Mouse (Mus musculus) kidney, embryonic 16.5 days (tissue): ENCODE measurements around the gene Chaf1a. TPM values are rescaled to one million over a fixed set of nuclear protein-coding genes. Genes with fewer than 3 reads are reported as not detected.
A peak's percentile ranks its signal among the peaks of the same experiment; 100 is the strongest.

Experiments used
- ATAC-seq: fragments of 200-750 bp; cut with Nextera tagmentation; 2 replicates; pipeline ENCODE4 v1.8.0; 2017; ENCODE audit warnings: moderate TSS enrichment; ENCODE audit not compliant: low FRiP score, low TSS enrichment
- H3K27ac ChIP-seq: fragments of 300-500 bp; sonication (generic); 2 replicates; pipeline ENCODE4 v1.5.1; 2014; ENCODE audit warnings: low read length
- H3K27me3 ChIP-seq: fragments of 300-500 bp; sonication (generic); 2 replicates; pipeline ENCODE4 v1.6.1; 2014; ENCODE audit warnings: low read length, control low read depth, mixed read lengths; ENCODE audit not compliant: insufficient read depth
- H3K36me3 ChIP-seq: fragments of 300-500 bp; sonication (generic); 2 replicates; pipeline ENCODE4 v1.6.1; 2014; ENCODE audit warnings: low read length, control low read depth, mixed read lengths; ENCODE audit not compliant: insufficient read depth
- H3K4me1 ChIP-seq: fragments of 300-500 bp; sonication (generic); 2 replicates; pipeline ENCODE4 v1.6.1; 2014; ENCODE audit warnings: low read length, control low read depth, mixed read lengths; ENCODE audit not compliant: insufficient read depth
- H3K4me2 ChIP-seq: fragments of 300-500 bp; sonication (generic); replicated peaks from 2 replicates; pipeline ENCODE4 v1.6.1; 2014; ENCODE audit warnings: low read depth, low read length
- H3K4me3 ChIP-seq: fragments of 300-500 bp; sonication (generic); 2 replicates; pipeline ENCODE4 v1.5.1; 2014; ENCODE audit warnings: mild to moderate bottlenecking, low read length
- H3K9ac ChIP-seq: fragments of 300-500 bp; sonication (generic); replicated peaks from 2 replicates; pipeline ENCODE4 v1.6.1; 2014; ENCODE audit warnings: low read length
- H3K9me3 ChIP-seq: fragments of 300-500 bp; sonication (generic); 2 replicates; pipeline ENCODE4 v1.6.1; 2016; ENCODE audit warnings: low read length, control low read depth
- WGBS: fragments of 180-500 bp; shearing (Covaris S2); extraction: QIAGEN DNeasy Blood & Tissue Kit; methylation state at CpG from one replicate; pipeline ENCODE4 v1.1.7; 2014; 5-methylcytosine and 5-hydroxymethylcytosine counted together
- polyA plus RNA-seq: library from polyadenylated mRNA; unstranded; fragments of >200 nt; fragmentation: Nextera tagmentation; extraction: Ambion mirVana; gene quantifications from 2 replicates; pipeline ENCODE4 v1.2.1, GENCODE M21; 2015

Chaf1a gene
- polyA plus RNA-seq, 1 experiment from 2014 or later = 26.0 TPM

GRCm38 (mm10) chr17:56109219-56110051, 69.2 kb downstream of the Chaf1a start, which contains the start of gene Plin4:
Gene Plin4 (minus strand): TSS chr17:56109803.
- H3K9ac ChIP-seq = no peak within 1 kb of the TSS
- no peaks in the 10 kb centered on the region for H3K9me3 ChIP-seq
- WGBS = 56% methylated on average over 10 of the region's 10 CpGs
- H3K36me3 ChIP-seq = no peaks in the 10 kb centered on the region
- no peak within 1 kb of the TSS for H3K4me2 ChIP-seq
- H3K27me3 ChIP-seq = no peaks in the 10 kb centered on the region
- no peak within 1 kb of the TSS for H3K4me3 ChIP-seq
- H3K4me1 ChIP-seq = no peaks in the 10 kb centered on the region
- no peak within 1 kb of the TSS for H3K27ac ChIP-seq
- 0 out of 2 replicates have a peak, but pooled peaks have one; percentile 35 for ATAC-seq

- Histone ChIP-seq H3K36me3 (no peaks in the 10 kb centered on the region), H3K27ac (no peak overlapping the region), H3K9ac (no peak overlapping the region), H3K4me3 (no peak overlapping the region), H3K27me3 (no peaks in the 10 kb centered on the region), H3K9me3 (no peaks in the 10 kb centered on the region), H3K4me2 (no peak overlapping the region), H3K4me1 (no peaks in the 10 kb centered on the region)
- 72% methylated on average over 4 of the region's 4 CpGs for WGBS
- no peak for ATAC-seq
Measured at GRCm38 (mm10) chr17:56110571-56110970, 70.3 kb downstream of the Chaf1a start.

GRCm38 (mm10) chr17:56111021-56111420, 70.8 kb downstream of the Chaf1a start:
- no peaks in the 10 kb centered on the region; the same call in 1 of the 2 replicates for H3K27me3 ChIP-seq
- H3K4me3 ChIP-seq = no peak overlapping the region
- no peaks in the 10 kb centered on the region for H3K9me3 ChIP-seq
- no peaks in the 10 kb centered on the region for H3K36me3 ChIP-seq
- 64% methylated on average over 1 of the region's 1 CpGs for WGBS
- no peaks in the 10 kb centered on the region for H3K4me1 ChIP-seq
- no peak overlapping the region for H3K27ac ChIP-seq
- H3K4me2 ChIP-seq = no peak overlapping the region
- no peak overlapping the region for H3K9ac ChIP-seq
- ATAC-seq = no peak

GRCm38 (mm10) chr17:56111864-56112263, 71.6 kb downstream of the Chaf1a start:
- ATAC-seq = peak; percentile 23; the same call in 1 of the 2 replicates
- WGBS = 43% methylated on average over 5 of the region's 5 CpGs

GRCm38 (mm10) chr17:56112743-56113142, 72.5 kb downstream of the Chaf1a start:
- H3K4me2 ChIP-seq = no peak overlapping the region
- 77% methylated on average over 3 of the region's 3 CpGs for WGBS
- ATAC-seq = no peak
- no peaks in the 10 kb centered on the region for H3K9me3 ChIP-seq
- peaks cover 6% of the 10 kb centered on the region; the same call in 1 of the 2 replicates for H3K27me3 ChIP-seq
- no peak overlapping the region for H3K9ac ChIP-seq
- no peak overlapping the region for H3K27ac ChIP-seq
- no peak overlapping the region for H3K4me3 ChIP-seq
- no peaks in the 10 kb centered on the region for H3K36me3 ChIP-seq
- H3K4me1 ChIP-seq = peaks cover 7% of the 10 kb centered on the region; the same call in 1 of the 2 replicates

More at GRCm38 (mm10) chr17:56111864-56112263, 71.6 kb downstream of the Chaf1a start:
- Histone ChIP-seq H3K9me3 (no peaks in the 10 kb centered on the region), H3K36me3 (no peaks in the 10 kb centered on the region), H3K4me2 (no peak overlapping the region), H3K27ac (no peak overlapping the region), H3K9ac (no peak overlapping the region), H3K4me3 (no peak overlapping the region), H3K27me3 (peaks cover 4% of the 10 kb centered on the region; the same call in 1 of the 2 replicates), H3K4me1 (0 out of 2 replicates have a peak, but pooled peaks cover under 1% of the 10 kb centered on the region)

- Histone ChIP-seq H3K4me2 (no peak overlapping the region), H3K27me3 (peaks cover 38% of the 10 kb centered on the region), H3K36me3 (no peaks in the 10 kb centered on the region), H3K4me1 (peaks cover 21% of the 10 kb centered on the region), H3K4me3 (no peak overlapping the region), H3K9ac (no peak overlapping the region), H3K27ac (no peak overlapping the region), H3K9me3 (no peaks in the 10 kb centered on the region)
- no peak for ATAC-seq
- WGBS = 77% methylated on average over 10 of the region's 10 CpGs
Measured at GRCm38 (mm10) chr17:56116193-56116592, 76.0 kb downstream of the Chaf1a start.

- Histone ChIP-seq H3K4me2 (peak within 1 kb of the TSS; percentile 71), H3K4me1 (peaks cover 21% of the 10 kb centered on the region), H3K36me3 (0 out of 2 replicates have a peak, but pooled peaks cover 3% of the 10 kb centered on the region), H3K9ac (peak within 1 kb of the TSS; percentile 48; the same call in 1 of the 2 replicates), H3K27ac (no peak within 1 kb of the TSS), H3K4me3 (peak within 1 kb of the TSS; percentile 48), H3K27me3 (peaks cover 49% of the 10 kb centered on the region), H3K9me3 (peaks cover 4% of the 10 kb centered on the region)
- 2% methylated on average over 27 of the region's 27 CpGs for WGBS
- ATAC-seq = peak; percentile 73
Measured at GRCm38 (mm10) chr17:56117251-56117710, 77.0 kb downstream of the Chaf1a start, which contains the start of gene Plin5. Gene Plin5 (minus strand): TSS chr17:56117596.

GRCm38 (mm10) chr17:56119431-56119830, 79.2 kb downstream of the Chaf1a start:
- 0 out of 2 replicates have a peak overlapping the region, but pooled peaks have one; percentile 22 for H3K9ac ChIP-seq
- peak overlapping the region; percentile 46 for H3K4me2 ChIP-seq
- H3K36me3 ChIP-seq = 0 out of 2 replicates have a peak, but pooled peaks cover 10% of the 10 kb centered on the region
- H3K9me3 ChIP-seq = peaks cover 15% of the 10 kb centered on the region
- peak overlapping the region; percentile 31 for H3K4me3 ChIP-seq
- 24% methylated on average over 12 of the region's 12 CpGs for WGBS
- no peak for ATAC-seq
- H3K4me1 ChIP-seq = peaks cover 26% of the 10 kb centered on the region
- peaks cover 70% of the 10 kb centered on the region for H3K27me3 ChIP-seq
- H3K27ac ChIP-seq = no peak overlapping the region

- Histone ChIP-seq H3K4me2 (peak overlapping the region; percentile 46), H3K9me3 (peaks cover 15% of the 10 kb centered on the region), H3K9ac (0 out of 2 replicates have a peak overlapping the region, but pooled peaks have one; percentile 31), H3K4me1 (peaks cover 30% of the 10 kb centered on the region), H3K27me3 (peaks cover 74% of the 10 kb centered on the region), H3K36me3 (0 out of 2 replicates have a peak, but pooled peaks cover 10% of the 10 kb centered on the region), H3K4me3 (peak overlapping the region; percentile 31), H3K27ac (no peak overlapping the region)
- 3% methylated on average over 65 of the region's 66 CpGs for WGBS
- ATAC-seq = peak; percentile 16; the same call in 1 of the 2 replicates
Measured at GRCm38 (mm10) chr17:56119981-56120880, 80.0 kb downstream of the Chaf1a start.
